Mouse (Mus musculus) layer of hippocampus, adult 2 months (tissue): Measurements from ENCODE around the gene Xrcc6. TPM values are rescaled to one million over a fixed set of nuclear protein-coding genes. Genes with fewer than 3 reads are reported as not detected.
"Not testable (repeated sequence)": the region's sequence is repeated elsewhere in the genome, so short reads cannot be mapped to it uniquely, and the experiment has no call there.

Experiments used
- DNase-seq, 2 experiments: peaks; one replicate each; pipeline ENCODE4 v3.0.0; 2022; ENCODE audit warnings: low spot score in 2 of 2
- H3K27ac ChIP-seq: fragments of 200-600 bp; 2 replicates; pipeline ENCODE4 v1.8.1; 2022
- H3K4me3 ChIP-seq: fragments of 200-600 bp; 2 replicates; pipeline ENCODE4 v1.8.1; 2022; ENCODE audit warnings: mild to moderate bottlenecking
- CTCF ChIP-seq: fragments of 200-600 bp; conservative IDR thresholded peaks from 2 replicates; pipeline ENCODE4 v1.8.1; 2022; ENCODE audit warnings: antibody characterized with exemption, mild to moderate bottlenecking, moderate library complexity
- total RNA-seq, 2 experiments: library from RNA; stranded (reverse); gene quantifications; 2 replicates each; pipeline ENCODE4 v1.2.3; 2021

Xrcc6 gene
- total RNA-seq, 2 experiments from 2014 or later, result 20.6 to 26.3 TPM

DNA sequence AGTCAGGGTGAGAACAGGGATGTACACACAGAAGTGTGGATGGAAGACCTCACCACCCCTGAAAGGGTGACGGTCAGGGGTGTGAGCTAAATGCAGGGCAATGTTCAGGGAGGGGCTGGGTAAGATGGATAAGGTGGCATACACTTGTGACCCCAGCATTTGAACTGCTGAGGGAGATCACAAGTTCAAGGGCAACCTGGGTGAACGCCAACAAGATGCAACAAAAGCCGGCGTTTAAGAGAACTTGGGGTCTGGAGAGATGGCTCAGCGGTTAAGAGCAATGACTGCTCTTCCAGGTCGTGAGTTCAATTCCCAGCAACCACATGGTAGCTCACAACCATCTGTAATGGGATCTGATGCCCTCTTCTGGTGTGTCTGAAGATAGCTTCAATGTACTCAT, 32.9 kb upstream of the Xrcc6 start:
- DNase-seq, result no peak
- TF ChIP-seq CTCF, result 0 out of 2 replicates have a peak, but pooled peaks have one; percentile 12
- Histone ChIP-seq H3K4me3 (no peak overlapping the region), H3K27ac (no peak overlapping the region)

DNA sequence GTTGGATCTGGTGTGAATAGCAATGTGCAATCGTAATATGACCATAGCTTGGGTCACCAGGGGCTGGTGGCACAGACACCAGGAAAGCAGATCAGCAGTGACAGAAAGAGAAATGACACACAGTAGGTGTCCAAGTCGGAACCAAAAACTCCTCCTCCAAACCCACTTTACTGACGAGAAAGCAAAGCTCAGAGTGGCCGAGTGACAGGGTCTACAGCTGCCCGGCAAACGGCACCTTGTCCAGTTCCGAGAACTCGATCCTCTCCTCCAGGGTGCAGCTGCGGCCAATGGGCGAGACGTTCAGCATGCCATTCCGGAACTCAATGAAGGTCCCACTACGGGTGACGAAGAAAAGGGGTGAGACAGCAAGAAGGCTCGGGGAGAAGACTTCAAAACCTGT, 32.2 kb upstream of the Xrcc6 start:
- DNase-seq, result no peak
- Histone ChIP-seq H3K27ac (no peak overlapping the region), H3K4me3 (no peak overlapping the region)
- TF ChIP-seq CTCF, result no peak

DNA sequence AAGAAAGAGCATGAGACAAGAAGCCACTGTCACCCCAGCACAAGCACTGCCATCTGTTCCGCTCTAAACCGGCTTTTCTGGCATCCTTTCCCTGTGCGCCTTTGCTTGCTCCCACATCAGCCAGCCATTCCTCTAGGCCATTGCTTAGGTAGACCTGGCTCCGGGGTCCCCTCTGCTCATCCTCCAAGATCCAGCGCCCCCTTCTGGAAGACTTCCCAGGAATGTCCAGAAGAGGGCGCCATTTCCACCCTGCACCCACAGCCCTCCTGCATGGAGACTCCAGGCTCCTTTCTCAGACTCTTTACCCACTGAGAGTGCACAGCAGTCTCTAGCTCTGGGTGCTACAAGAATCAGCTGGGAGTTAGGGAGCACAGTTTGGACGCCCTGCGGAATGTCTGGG, 31.2 kb upstream of the Xrcc6 start:
- peak; percentile 50 to 67 for DNase-seq

DNA sequence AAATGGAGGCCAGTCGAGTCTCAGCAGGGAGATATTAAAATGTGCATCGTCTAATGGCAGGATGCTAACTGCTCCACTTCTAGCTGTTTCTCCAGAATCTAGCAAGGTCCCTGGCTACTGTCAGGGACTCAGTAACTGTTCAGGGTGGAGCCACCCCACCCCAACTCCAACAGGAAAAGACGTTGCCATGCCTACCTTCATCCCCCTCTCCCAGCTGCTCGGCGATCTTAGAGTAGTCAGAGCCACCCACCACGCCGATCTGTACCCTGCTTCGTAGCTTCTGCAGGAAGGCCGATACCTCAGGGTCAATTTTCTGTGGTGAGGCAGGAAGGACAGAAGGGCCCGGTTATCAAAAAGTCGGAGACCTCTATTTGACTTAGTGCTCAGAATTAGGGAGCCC, 30.0 kb upstream of the Xrcc6 start:
- Histone ChIP-seq H3K4me3 (peak overlapping the region; percentile 69; the same call in 1 of the 2 replicates), H3K27ac (peak overlapping the region; percentile 99)
- DNase-seq, result no peak
- no peak for TF ChIP-seq CTCF

More for the DNA sequence above, 31.2 kb upstream of the Xrcc6 start:
- peak; percentile 91 for TF ChIP-seq CTCF
- peak overlapping the region; percentile 99 for H3K27ac ChIP-seq
- H3K4me3 ChIP-seq, result no peak overlapping the region

DNA sequence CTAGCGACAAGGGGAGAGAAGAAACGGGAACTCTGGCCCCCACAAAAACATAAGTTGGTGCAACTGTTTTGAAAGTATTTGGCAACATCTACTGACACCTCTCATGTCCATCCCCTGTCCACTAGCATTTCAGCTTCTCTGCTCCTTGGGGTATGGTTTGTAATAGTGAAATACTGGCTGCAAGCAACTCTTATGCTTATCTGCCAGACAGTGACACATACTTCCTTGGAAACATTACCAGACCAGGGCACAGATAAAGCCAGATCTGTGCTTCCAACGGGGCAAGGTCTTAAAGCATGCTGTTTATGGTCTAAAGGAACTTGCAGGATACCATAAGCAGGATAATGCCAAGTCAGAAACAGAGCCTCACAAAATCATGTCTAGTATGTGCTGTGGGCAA, 28.7 kb upstream of the Xrcc6 start:
- Histone ChIP-seq H3K4me3 (peak overlapping the region; percentile 69), H3K27ac (peak overlapping the region; percentile 99)
- DNase-seq, result no peak
- TF ChIP-seq CTCF, result no peak

DNA sequence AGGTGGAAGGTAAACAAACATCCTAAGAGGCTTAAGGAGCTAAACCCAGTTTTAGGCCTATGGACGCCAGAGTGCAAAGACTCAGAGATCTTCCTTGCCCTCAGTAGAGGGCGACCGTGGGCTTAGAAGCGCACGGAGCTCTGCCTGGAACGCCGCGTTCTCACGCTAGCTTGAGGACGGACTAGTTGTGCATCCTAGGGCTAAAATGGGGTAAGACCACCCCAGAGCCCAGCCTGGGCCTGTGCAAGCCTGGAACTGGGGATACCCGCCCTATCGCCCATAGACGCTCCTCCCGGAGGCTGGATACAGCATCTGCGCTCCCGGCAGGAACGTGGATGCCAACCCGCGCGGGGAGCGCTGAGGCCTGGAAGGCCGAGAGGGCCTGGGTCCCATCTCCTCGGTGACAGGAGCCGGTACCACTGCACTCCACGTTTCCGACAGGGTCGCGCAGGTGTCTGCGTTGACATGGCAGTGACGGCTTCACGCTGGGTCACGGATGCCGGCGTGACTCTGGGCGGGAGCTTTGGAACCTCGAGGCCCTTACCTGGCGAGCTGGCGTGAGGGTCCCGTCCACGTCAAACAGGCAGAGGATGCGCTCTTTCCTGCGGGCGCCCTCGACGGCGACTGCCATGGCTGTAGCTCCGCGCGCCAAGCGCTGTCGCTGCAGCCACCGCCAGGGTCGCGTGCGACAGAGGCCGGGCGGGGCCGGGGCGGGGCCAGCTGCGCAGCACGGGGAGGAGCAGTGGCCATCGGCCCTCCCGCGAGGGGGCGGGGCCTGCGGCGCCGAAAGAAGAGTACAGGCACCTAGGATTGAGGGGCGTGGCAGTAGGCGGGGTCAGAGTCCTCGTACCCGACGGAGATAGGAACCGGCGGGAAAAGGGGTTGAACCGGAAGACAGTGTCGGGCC, 27.2 kb upstream of the Xrcc6 start, which contains the start of gene Pmm1:
TSS of gene Pmm1 (minus strand) at position 760 of the 907 bp plus-strand sequence.
- Histone ChIP-seq H3K27ac (peak within 1 kb of the TSS; percentile 99), H3K4me3 (peak within 1 kb of the TSS; percentile 69)
- peak; percentile 79 for TF ChIP-seq CTCF
- peak; percentile 96 to 98 for DNase-seq

DNA sequence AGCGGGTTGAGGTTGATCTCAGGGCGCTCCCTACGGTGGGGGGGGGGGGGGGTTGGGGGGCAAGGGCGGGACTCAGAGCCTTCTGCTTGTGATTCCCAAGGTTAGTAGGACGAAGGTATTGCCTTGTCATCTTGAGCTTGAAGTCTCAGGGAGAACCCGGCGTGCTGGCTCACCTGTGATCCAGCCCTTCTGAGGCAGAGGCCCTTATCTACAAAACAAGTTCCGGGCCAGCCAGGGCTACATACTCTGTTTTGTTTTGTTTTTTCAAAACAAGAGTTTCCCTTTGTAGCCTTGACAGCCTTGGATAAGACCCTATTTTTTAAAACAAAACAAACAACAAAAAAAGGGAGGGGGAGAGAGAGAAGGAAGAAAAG, 26.6 kb upstream of the Xrcc6 start:
- Histone ChIP-seq H3K4me3 (peak overlapping the region; percentile 69), H3K27ac (peak overlapping the region; percentile 77)
- no peak for DNase-seq
- TF ChIP-seq CTCF, result no peak

DNA sequence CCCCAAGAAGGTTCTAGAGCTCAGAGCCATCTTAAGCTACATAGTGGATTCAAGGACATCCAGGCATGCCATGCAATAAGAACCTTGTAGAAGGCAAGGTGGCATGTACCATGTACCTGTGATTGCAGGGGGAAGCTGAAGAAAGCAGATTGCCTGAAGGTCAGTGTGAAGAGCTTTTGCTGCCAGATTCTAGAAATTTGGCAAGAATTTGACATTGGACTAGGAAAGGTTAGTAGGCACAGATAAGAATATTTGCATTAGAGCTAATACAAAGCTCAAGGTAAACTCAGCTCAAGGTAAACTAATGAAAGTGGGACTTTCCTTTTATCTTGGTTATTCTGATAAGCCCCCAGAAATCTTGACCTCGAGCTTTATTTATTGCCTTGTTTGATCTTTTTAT, 23.4 kb upstream of the Xrcc6 start:
- Histone ChIP-seq H3K27ac (no peak overlapping the region), H3K4me3 (no peak overlapping the region)
- no peak for TF ChIP-seq CTCF
- no peak for DNase-seq

DNA sequence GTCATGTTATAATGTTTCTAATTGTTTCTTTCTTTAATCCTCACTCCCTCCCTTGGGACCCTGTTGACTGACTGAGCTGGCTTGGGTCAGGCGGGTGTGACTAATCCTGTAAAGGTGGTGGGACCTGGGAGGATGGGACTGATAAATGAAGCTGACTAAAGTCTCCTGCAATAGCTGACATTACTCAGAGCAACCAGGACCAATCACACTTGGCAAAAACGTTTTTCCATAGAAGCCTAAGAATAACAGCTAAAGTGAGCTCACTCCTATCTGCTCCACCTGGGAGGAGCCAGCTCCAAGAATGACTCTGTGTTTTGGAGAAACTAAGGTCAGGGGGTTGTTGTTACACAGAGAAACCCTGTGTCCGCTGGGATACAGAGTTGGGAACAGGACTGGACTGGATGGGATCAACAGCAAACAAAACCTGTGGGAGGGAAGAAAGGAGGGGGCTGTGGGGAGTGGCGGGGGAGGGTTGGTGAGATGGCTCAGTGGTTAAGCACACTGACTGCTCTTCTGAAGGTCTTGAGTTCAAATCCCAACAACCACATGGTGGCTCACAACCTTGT, 22.6 kb upstream of the Xrcc6 start:
- DNase-seq, result no peak
- TF ChIP-seq CTCF, result no peak; the same call in 1 of the 2 replicates
- Histone ChIP-seq H3K4me3 (no peak overlapping the region), H3K27ac (no peak overlapping the region)

DNA sequence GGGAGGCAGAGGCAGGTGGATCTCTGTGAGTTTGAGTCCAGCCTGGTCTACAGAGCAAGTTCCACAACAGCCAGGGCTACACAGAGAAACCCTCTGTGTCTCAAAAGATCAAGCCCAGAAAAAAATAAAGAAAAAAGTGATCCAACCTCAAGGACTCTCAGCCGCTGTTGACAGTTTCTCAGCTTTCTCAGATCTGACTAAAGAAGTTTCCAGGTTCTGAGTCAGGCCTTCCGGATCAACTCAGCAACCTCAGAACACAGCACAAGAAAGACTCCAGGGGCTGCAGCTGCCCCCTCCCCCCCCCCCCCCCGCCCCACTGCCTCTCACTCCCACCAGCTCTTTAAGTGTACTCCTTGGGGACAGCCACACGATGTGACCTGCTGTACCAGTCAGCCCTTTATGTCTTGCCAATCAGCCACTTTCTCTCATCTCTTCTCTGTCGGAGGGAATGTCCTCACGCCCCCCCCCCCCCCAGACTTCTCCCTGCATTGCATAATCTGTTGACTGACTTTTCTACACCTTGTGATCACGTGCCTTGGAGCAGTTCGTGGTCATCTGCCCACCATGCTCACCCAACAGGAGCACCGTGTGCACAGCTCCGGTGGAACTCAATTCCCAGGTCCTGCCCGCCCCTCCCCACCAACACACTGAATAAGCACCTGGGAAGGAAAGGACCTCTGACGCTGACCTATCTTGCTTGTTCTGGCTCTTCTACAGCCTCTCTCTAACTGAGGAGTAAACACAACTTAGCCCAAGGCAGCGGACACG, 21.4 kb upstream of the Xrcc6 start:
- no peak overlapping the region for H3K4me3 ChIP-seq
- no peak overlapping the region for H3K27ac ChIP-seq
- no peak for TF ChIP-seq CTCF
- no peak for DNase-seq

DNA sequence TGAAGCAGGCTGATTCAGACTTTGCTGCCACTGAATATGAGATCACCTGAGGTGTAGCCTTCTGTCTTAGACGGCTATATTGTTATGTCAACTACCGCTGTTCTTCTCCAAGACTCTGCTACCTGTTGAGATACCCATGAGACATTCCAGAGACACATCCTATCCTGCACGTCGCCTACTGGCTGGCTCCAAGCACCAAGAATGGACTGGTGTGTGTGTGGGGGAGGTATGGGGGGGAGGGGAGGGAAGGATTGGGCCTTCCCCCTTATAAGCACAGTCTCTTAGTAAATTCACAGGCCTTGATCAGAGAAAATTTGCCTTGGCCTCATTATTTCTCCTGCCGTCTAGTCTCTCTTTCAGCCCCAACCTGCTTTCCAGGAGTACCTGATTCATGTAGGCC, 19.8 kb upstream of the Xrcc6 start:
- no peak for TF ChIP-seq CTCF
- Histone ChIP-seq H3K27ac (no peak overlapping the region), H3K4me3 (no peak overlapping the region)
- DNase-seq, result no peak

DNA sequence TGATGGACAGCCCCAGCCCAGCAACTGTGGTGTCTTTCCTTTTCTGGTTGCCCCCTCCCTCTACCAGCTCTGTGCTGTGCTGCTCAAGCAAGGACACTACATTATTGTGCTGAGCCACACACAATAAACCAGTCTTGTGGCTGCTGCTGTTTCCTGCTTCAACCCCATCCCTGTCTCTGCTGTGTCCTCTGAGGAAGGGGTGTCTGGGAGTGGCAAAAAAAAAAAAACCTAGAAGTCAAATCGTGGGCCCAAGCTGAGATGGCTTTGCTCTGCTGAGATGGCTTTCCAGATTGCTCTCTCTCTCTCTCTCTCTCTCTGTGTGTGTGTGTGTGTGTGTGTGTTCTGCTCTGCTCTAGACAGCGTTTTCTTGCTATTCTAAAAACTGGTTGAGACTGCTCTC, 19.2 kb upstream of the Xrcc6 start:
- H3K27ac ChIP-seq, result no peak overlapping the region

DNA sequence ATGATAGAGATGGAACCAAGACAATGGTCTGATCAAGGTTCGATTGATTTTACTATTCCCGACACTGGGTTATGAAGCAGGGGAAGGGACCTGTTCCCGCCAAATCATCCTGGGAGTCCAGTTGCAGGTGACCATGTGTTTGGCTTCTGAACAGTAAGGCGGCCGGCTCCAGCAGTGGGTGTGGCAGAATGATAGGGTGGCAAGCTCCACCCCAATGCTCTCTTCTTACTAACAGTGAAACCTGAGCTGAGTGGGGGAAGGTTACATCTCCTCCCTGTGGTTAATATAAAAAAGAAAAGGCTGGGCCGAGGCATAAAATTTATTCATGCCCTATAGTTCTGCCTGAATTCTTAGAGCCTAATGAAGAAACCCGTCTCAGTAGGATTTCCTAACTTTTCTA, 18.5 kb upstream of the Xrcc6 start:
- no peak overlapping the region for H3K4me3 ChIP-seq
- no peak overlapping the region for H3K27ac ChIP-seq
- no peak for TF ChIP-seq CTCF
- no peak for DNase-seq

More for the DNA sequence above, 19.2 kb upstream of the Xrcc6 start:
- no peak for TF ChIP-seq CTCF
- no peak for DNase-seq
- H3K4me3 ChIP-seq, result no peak overlapping the region

DNA sequence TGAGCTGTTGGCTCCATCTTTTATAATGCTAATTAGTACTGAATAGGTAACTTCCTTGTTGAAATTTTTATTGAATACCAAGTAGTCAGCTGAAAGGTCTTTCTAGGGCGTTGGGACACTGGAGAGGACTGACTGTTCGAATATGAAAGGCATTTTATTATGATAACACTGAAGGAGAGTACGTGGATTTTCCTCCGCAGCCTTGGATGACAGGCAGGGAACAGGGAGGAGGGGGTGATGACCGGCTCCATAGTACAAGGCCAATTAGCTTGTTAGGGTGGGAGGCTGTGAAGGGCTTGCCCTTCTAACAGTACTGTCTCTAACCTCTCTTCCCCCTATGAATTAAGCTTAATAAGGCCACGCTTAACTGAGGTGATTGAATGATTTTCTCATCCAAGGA, 18.0 kb upstream of the Xrcc6 start:
- H3K4me3 ChIP-seq, DNase-seq, H3K27ac ChIP-seq: not testable (repeated sequence)

DNA sequence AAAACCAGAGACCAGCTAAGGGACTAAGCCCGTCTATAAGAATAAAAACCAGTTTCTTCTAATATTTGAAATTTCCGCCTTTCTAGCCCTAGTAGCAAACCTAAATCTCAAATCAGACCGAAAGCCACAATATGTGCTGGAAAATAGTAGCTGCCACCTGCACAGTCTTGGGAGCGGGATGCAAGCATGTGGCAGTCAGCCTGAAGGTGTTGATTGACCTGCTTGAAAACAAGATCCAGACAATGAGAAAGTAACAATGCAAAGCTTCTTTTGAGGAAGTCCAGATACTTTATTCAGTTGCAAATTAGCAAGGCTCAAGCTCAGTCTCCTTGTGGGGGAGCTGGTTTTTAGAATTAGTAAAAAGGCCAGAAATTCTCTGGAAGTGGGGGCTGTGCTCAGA, 17.1 kb upstream of the Xrcc6 start:
- not testable (repeated sequence) for DNase-seq, H3K4me3 ChIP-seq, H3K27ac ChIP-seq

DNA sequence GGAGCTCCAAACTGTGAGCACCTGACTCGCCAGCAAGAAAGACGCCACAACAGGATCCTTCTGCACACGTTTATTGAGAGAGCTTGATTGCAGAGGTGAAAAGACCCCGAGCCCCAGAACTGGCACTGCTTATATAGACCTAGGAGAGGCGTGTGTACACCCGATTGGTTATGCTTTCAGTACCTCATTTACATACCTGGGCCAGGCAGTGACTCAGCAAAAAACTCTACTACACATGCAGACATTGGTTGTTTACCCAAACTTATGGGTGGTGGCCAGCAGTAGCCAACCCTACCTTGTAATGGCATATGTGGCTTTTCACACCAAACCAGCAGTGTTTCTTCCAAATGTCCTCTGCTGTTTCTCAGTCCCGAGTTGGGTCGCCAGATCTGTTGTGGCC, 12.5 kb upstream of the Xrcc6 start:
- not testable (repeated sequence) for DNase-seq, H3K4me3 ChIP-seq
- H3K27ac ChIP-seq, result peak overlapping the region; percentile 65; the same call in 1 of the 2 replicates
